Mouse (Mus musculus) cerebellum, adult 9-10 months (tissue): ENCODE data around the gene Tmem245.
"Not testable (repeated sequence)": the region's sequence is repeated elsewhere in the genome, so short reads cannot be mapped to it uniquely, and the experiment has no call there.

Experiments used
- DNase-seq: peaks from one replicate; pipeline ENCODE4 v3.0.0; 2022

Tmem245 gene

GRCm38 (mm10) chr4:56922229-56922628, 25.0 kb downstream of the Tmem245 start:
- no peak for DNase-seq

- DNase-seq = no peak
These were observed 31.4 kb downstream of the Tmem245 start for GRCm38 (mm10) chr4:56915732-56916325.

GRCm38 (mm10) chr4:56914761-56915160, 32.5 kb downstream of the Tmem245 start:
- DNase-seq = no peak

DNA sequence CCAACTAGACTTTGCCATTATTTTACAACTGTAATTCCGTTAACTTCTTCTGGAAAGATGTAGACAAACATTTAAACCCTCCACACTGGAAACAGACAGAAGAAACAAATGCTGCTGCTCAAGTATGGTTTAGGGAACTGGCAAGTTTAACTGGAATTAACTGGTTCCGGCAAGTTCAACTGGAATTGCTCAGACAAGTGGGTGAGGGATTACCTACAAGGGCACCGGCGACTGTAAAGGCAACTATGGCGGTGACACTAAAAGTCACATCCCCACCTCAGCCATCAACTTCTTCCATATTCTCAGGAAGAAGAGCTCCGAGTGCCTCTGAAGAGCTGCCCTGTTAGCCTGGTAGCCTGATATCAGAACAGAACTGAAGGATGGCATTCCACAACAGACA, 32.9 kb downstream of the Tmem245 start:
- DNase-seq = no peak

DNA sequence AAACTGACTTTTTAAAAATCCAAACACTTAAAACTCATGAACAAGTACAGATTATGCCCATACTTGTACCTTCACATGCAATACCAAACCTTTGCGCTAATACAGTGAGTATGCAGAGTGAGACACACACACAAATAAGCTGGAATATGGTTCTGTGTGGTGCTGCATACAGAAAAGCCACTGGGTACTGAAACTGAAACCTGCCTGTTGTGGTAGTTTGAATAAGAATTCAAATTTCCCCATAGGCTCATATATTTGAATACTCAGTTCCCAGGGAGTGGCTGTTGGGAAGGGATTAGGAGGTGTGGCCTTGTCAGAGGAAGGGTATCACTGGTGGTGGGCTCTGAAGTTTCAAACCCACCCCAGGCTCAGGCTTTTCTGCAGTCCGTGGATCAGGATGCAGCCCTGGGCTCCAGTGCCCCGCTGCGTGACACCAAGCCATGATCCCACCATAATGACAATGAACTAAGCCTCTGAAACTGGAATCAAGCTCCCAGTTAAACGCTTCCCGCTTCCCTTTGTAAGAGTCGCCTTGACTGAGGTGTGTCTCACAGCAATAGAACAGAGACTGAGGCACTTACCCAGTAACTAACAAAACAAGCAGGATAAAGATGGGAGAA, 34.7 kb downstream of the Tmem245 start:
- DNase-seq = no peak

GRCm38 (mm10) chr4:56909568-56909967, 37.7 kb downstream of the Tmem245 start:
- DNase-seq = no peak

DNA sequence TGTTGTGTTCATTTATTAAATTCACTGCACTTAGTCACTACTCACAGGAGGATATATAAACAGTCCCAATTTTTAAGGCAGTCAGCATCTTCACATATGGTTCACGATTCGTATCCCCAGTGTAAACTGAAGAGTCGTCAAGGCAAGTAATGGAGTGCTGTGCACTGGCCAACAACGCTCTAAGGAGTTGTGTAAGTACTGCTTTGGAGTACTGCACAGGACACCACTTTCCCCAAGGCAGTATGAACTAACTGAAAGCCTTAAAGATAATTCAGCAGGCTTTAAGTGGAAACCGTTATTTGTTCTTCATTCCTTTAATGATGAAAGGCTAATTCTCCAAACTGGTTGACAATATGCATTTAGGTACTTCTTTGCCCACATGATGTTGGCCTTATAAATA, 39.6 kb downstream of the Tmem245 start:
- DNase-seq = no peak

- no peak for DNase-seq
These were observed 40.3 kb downstream of the Tmem245 start for GRCm38 (mm10) chr4:56906926-56907325.

DNA sequence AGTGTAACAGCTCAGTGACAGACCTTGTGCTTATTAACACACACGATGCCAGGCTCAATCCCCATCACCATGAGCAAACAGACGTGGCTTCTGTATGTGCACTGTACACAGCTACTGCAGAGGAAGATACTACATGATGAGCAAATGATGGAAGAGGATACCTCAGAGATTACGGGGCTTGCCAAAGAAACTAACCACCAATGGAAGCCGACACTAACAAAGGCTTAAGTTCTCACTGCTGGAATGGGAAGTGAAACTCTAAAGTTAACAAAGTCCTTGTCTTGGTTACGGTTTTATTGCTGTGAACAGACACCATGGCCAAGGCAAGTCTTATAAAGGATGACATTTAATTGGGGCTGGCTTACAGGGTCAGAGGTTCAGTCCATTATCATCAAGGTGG, 41.7 kb downstream of the Tmem245 start:
- no peak for DNase-seq

DNA sequence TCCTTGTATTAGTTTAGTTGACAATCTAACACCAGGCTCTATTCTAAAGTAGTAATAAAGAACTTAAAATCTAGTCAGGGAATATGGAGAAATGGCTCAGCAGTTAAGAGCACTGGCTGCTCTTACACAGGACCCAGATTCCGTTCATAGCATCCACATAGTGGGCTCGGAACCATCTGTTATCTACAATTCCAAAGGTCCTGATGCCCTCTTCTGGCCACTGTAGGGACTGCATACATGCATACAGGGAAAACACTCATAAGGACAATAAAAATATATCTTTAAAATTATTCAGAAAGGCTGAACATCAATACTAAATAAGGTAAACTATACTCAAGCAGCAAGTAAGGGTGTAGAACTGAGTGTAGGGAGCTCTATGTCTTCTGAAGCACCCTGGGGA, 45.6 kb downstream of the Tmem245 start:
- DNase-seq = no peak

- no peak for DNase-seq
These were observed 48.0 kb downstream of the Tmem245 start for GRCm38 (mm10) chr4:56899216-56899615.

- no peak for DNase-seq
These were observed 49.7 kb downstream of the Tmem245 start for GRCm38 (mm10) chr4:56897511-56897910.

- DNase-seq = no peak
These were observed 53.0 kb downstream of the Tmem245 start for GRCm38 (mm10) chr4:56894196-56894595.

DNA sequence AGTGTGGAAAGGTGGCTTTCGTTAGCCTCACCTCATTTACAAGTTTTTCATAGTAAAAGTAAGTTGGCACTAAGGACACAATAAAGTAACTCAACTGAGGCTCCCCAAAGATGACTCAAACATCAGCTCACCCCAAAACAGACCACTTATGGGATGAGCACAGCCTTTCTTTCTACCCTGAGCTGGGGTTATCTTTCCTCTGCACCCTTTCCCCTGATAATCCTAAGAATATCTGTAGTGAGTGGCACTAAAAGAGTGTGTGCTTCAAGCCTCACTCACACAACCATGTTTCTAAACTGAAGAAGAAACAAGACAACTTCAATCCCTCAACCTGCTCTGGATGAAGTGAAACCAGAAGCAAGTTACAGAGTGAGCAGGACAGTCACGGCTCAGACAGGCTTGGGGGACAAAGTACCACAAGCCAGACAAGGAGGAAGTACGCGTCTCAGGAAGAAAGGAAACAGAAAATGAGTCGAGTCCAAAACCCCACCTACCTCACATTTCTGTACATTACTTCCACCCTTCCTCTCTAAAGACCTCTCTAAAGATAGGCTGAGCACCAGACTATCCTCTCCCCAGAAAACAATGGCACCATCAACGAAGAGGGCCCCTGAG, 54.6 kb downstream of the Tmem245 start:
- DNase-seq = no peak

DNA sequence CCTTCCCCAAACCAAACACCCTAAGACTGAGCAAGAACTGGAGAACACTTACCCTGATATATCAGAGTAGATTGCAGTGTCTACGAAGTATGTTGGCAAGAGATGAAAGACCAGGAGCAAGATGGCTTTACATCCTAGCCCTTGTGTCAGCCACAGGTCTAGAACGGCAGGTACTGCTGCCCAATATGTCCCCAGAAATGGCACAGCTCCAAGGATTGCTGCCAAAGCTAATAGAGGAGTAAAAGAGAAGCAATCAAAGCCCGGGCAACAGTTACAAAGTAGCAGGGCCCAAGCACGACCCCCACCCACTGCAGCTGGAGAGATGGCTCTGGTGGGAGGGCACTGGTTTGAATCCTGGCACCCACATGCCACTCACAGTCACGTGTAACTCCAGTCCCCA, 58.8 kb downstream of the Tmem245 start:
- peak; percentile 24 for DNase-seq

DNA sequence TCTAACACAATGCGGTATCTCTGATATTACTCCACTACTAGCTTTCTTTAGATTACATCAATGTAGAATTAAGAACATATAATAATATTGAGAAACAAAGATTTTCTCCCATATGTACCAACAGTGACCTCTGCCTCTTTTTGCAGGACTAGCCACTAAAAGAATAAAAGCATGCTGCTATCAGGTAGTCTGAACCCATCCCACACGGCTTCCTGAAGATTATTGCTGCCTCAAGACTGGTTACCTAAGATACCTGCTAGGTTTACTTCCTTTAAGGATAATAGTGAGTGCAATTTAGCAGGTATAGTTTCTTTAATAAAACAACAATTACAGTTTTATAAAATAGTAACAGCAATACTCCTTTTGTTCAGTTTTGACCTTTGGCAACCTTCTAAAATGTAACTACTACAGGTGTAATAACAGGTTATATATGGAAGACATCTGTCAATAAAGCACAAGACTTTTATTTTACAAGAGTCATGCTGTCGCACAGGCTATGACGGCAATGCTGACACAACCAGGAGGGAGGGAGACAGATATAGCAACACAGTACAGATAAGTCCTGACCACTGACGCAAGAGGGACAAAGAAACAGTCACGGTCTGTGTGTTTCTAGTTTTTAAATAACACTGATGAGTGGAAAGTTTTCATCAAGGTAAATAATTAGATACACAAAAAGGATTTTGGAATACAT, 60.8 kb downstream of the Tmem245 start:
- no peak for DNase-seq

GRCm38 (mm10) chr4:56880036-56880703, 67.1 kb downstream of the Tmem245 start:
- DNase-seq = no peak

DNA sequence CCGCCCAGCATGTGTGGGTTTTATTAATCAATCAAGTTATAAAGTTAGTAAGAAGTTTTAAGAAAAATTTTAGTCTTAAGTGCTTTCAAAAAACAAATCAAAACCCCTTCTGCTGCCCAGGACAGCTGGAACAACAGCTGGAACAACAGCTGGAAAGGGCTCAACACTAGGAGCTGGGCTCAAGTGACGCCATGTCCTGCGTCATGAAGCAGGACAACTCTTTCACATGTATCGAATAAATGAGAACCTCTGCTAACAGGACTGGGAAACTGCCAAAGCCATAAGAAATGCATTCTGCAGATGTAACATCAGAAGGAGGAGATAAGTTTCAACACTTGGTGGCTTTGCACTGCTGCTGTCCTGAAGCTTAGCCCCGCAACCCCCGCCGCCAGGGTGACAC, 68.3 kb downstream of the Tmem245 start:
- DNase-seq = no peak

- DNase-seq = not testable (repeated sequence)
These were observed 76.7 kb downstream of the Tmem245 start for GRCm38 (mm10) chr4:56870541-56870940.

- DNase-seq = no peak
These were observed 79.5 kb downstream of the Tmem245 start for GRCm38 (mm10) chr4:56867761-56868160.

DNA sequence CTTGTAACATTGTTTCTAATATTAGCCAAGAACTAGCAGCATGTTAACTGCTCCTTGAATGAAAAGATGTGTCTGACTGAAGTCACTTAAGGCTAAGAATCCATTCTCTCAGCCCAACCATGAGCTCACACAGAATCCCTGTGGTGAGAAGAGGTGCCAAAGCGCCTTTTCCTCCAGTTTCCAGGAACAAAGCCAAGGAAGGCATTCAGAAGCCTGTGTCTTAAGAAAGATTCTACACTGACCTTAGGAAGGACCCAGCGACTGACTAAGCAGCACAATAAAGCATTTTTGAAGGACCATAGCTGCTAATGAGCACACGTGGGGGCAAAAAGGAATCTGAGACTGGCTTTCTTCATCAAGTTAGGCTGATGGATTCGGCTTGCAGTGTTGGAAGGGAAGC, 81.3 kb downstream of the Tmem245 start:
- peak; percentile 62 for DNase-seq

DNA sequence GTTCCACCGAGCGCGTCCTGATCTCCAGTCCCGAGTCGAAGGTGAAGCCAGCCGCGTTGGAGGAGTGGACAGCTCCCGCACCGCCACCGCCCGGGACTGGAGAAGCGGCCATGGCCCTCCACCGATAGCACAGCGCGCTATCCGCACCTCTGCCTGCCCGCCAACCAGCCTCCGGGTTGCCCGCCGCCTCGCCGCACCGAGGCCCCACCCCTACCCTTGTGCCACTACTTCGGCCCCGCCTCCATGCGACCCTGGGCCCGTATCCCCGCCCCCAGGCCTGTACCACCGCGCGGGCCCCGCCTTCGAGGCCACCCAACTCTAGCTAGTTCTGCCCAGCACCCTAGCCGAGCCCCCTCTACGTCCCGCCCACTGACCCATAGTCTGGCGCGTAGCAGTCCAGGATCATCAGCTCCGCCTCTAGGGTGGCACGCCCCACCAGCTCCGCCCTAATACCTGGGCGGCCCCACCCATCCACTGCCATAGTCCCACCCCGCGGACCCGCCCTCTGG, 82.2 kb downstream of the Tmem245 start, which contains the start of gene Ctnnal1:
Gene Ctnnal1 (minus strand): TSS at position 186 of the 509 bp plus-strand sequence.
- peak; percentile 94 for DNase-seq

- DNase-seq = peak; percentile 58
These were observed 82.7 kb downstream of the Tmem245 start for GRCm38 (mm10) chr4:56864417-56865001.
